Mouse (Mus musculus): ENCODE data around the gene Evc.

The Evc gene

GRCm38 (mm10) chr5:37242360-37243168 is 94.1 kb downstream of the Evc start:
- DNase-seq (ENCODE audit: extremely low spot score), result peak; percentile 21

DNA sequence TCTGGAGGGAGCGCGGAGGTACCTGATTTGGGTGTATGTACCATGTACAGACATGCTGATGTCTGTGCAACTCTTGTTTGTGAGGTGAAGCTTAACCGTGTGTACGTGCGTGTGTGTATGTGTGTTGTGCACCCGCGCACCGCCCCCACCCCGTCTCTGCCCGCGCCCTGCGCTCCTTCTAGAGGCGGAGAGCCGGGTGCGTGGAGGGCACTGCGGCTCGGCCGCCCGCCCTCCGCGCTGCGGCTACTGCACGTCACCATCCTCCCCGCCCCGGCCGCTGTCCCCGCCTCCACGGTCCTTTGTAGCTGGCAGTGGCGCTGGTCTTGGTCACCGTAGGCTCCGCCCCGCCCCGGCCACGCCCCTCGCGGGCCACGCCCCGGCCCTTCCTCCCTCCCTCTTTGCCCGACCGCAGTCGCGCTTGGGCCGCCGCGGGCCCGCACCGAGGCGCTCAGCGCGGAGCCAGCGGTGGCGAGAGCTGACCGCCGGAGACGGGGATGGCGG is 95.0 kb downstream of the Evc start, which contains the start of gene Crmp1:
Gene Crmp1, plus strand, starts transcription at position 290 of the 501 bp plus-strand sequence.
- DNase-seq (ENCODE audit: extremely low spot score), result peak; percentile 92

GRCm38 (mm10) chr5:37241224-37241623 is 95.5 kb downstream of the Evc start:
- no peak for DNase-seq (ENCODE audit: extremely low spot score)

DNA sequence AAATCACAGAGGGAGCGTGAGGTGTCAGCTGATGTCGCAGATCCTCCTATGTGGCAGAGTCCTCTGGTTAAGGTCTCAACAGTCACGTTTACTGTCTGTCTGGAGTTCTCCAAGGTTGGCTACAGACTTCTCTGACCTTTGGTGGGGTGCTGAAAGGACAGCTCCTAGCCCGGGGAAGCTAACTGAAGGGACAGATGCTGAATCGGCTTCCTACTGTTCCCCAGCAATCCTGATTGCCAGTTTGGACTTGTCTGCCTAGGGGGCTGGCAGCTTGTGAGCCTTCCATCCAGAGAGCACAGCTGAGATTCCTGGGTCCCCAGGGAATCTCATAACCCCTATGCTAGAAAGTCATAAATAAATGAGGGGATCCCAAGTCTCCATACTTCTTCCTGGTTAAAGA is 96.1 kb downstream of the Evc start:
- DNase-seq (ENCODE audit: extremely low spot score), result peak; percentile 68
